Mouse (Mus musculus) cortical plate, adult 2 months (tissue): ENCODE data around the gene Lsp1.

Source experiments
- CTCF ChIP-seq: fragments of 200-500 bp; IDR thresholded peaks from 2 replicates; pipeline ENCODE4 v1.5.1; 2011; ENCODE audit warnings: mild to moderate bottlenecking, control low read depth, low read length; ENCODE audit not compliant: insufficient read depth; ENCODE audit errors: extremely low read depth
- POLR2A ChIP-seq: fragments of 200-500 bp; IDR thresholded peaks from 2 replicates; pipeline ENCODE4 v1.6.1; 2011; ENCODE audit warnings: mild to moderate bottlenecking, low read length, control low read depth; ENCODE audit not compliant: insufficient read depth; ENCODE audit errors: extremely low read depth

- TF ChIP-seq POLR2A (no peak), CTCF (no peak)
Observed at GRCm38 (mm10) chr7:142416225-142416624, 44.4 kb upstream of the Lsp1 start.
